Mouse (Mus musculus) lung, embryonic 15.5 days (tissue): ENCODE data around the gene Plekhg6. TPM values are rescaled to one million over a fixed set of nuclear protein-coding genes. Genes with fewer than 3 reads are reported as not detected.

ENCODE experiments used
- ATAC-seq: fragments of 200-750 bp; cut with Nextera tagmentation; 2 replicates; pipeline ENCODE4 v1.8.0; 2017; ENCODE audit warnings: moderate number of reproducible peaks, borderline replicate concordance; ENCODE audit not compliant: low FRiP score, low TSS enrichment; ENCODE audit errors: extremely low read depth
- H3K27ac ChIP-seq: fragments of 300-500 bp; sonication (generic); 2 replicates; pipeline ENCODE4 v1.5.1; 2015; ENCODE audit warnings: moderate library complexity, mild to moderate bottlenecking, inconsistent platforms
- H3K27me3 ChIP-seq: fragments of 300-500 bp; sonication (generic); 2 replicates; pipeline ENCODE4 v1.6.1; 2015; ENCODE audit warnings: inconsistent platforms
- H3K36me3 ChIP-seq: fragments of 300-500 bp; sonication (generic); 2 replicates; pipeline ENCODE4 v1.6.1; 2015; ENCODE audit warnings: inconsistent platforms
- H3K4me1 ChIP-seq: fragments of 300-500 bp; sonication (generic); 2 replicates; pipeline ENCODE4 v1.6.1; 2015; ENCODE audit warnings: inconsistent platforms
- H3K4me2 ChIP-seq: fragments of 300-500 bp; sonication (generic); 2 replicates; pipeline ENCODE4 v1.6.1; 2015; ENCODE audit warnings: inconsistent platforms, mild to moderate bottlenecking, moderate library complexity
- H3K4me3 ChIP-seq: fragments of 300-500 bp; sonication (generic); 2 replicates; pipeline ENCODE4 v1.5.1; 2015; ENCODE audit warnings: mild to moderate bottlenecking, inconsistent platforms
- H3K9ac ChIP-seq: fragments of 300-500 bp; sonication (generic); 2 replicates; pipeline ENCODE4 v1.6.1; 2015; ENCODE audit warnings: inconsistent platforms
- H3K9me3 ChIP-seq: fragments of 300-500 bp; sonication (generic); 2 replicates; pipeline ENCODE4 v1.6.1; 2016; ENCODE audit warnings: inconsistent platforms
- WGBS: fragments of 180-500 bp; shearing (Covaris S2); methylation state at CpG from one replicate; pipeline ENCODE4 v1.1.7; 2015; 5-methylcytosine and 5-hydroxymethylcytosine counted together
- polyA plus RNA-seq: library from polyadenylated mRNA; unstranded; fragments of >200 nt; fragmentation: Nextera tagmentation; extraction: Ambion mirVana; gene quantifications from 2 replicates; pipeline ENCODE4 v1.2.1, GENCODE M21; 2015

Gene Plekhg6
- polyA plus RNA-seq, 1 experiment from 2014 or later: 0.36 TPM

GRCm38 (mm10) chr6:125413326-125413725, 32.7 kb upstream of the Plekhg6 start:
- no peak overlapping the region for H3K9ac ChIP-seq
- 64% methylated on average over 9 of the region's 9 CpGs for WGBS
- ATAC-seq: no peak

GRCm38 (mm10) chr6:125411661-125412060, 31.1 kb upstream of the Plekhg6 start:
- H3K27me3 ChIP-seq: no peaks in the 10 kb centered on the region
- H3K36me3 ChIP-seq: no peaks in the 10 kb centered on the region
- WGBS: 88% methylated on average over 6 of the region's 6 CpGs
- no peak for ATAC-seq
- no peak overlapping the region for H3K4me2 ChIP-seq
- no peak overlapping the region for H3K9ac ChIP-seq
- H3K4me3 ChIP-seq: no peak overlapping the region
- no peaks in the 10 kb centered on the region for H3K9me3 ChIP-seq
- no peaks in the 10 kb centered on the region for H3K4me1 ChIP-seq
- no peak overlapping the region for H3K27ac ChIP-seq

More at GRCm38 (mm10) chr6:125413326-125413725, 32.7 kb upstream of the Plekhg6 start:
- Histone ChIP-seq H3K9me3 (no peaks in the 10 kb centered on the region), H3K4me2 (no peak overlapping the region), H3K4me3 (no peak overlapping the region), H3K27me3 (no peaks in the 10 kb centered on the region), H3K27ac (no peak overlapping the region), H3K4me1 (no peaks in the 10 kb centered on the region), H3K36me3 (no peaks in the 10 kb centered on the region)

GRCm38 (mm10) chr6:125410995-125411547, 30.5 kb upstream of the Plekhg6 start:
- Histone ChIP-seq H3K27ac (no peak overlapping the region), H3K4me1 (no peaks in the 10 kb centered on the region), H3K9ac (no peak overlapping the region), H3K9me3 (no peaks in the 10 kb centered on the region), H3K36me3 (no peaks in the 10 kb centered on the region), H3K4me2 (no peak overlapping the region), H3K27me3 (no peaks in the 10 kb centered on the region), H3K4me3 (no peak overlapping the region)
- WGBS: 49% methylated on average over 8 of the region's 8 CpGs
- ATAC-seq: no peak

GRCm38 (mm10) chr6:125410551-125410950, 30.0 kb upstream of the Plekhg6 start:
- H3K4me2 ChIP-seq: no peak overlapping the region
- WGBS: 60% methylated on average over 11 of the region's 11 CpGs
- no peak for ATAC-seq
- H3K36me3 ChIP-seq: no peaks in the 10 kb centered on the region
- H3K9ac ChIP-seq: no peak overlapping the region
- no peak overlapping the region for H3K27ac ChIP-seq
- no peak overlapping the region for H3K4me3 ChIP-seq
- no peaks in the 10 kb centered on the region for H3K9me3 ChIP-seq
- no peaks in the 10 kb centered on the region for H3K4me1 ChIP-seq
- H3K27me3 ChIP-seq: no peaks in the 10 kb centered on the region

GRCm38 (mm10) chr6:125407657-125408056, 27.1 kb upstream of the Plekhg6 start:
- H3K9ac ChIP-seq: no peak overlapping the region
- no peaks in the 10 kb centered on the region for H3K27me3 ChIP-seq
- no peak for ATAC-seq
- no peaks in the 10 kb centered on the region for H3K4me1 ChIP-seq
- no peaks in the 10 kb centered on the region for H3K9me3 ChIP-seq
- H3K4me2 ChIP-seq: no peak overlapping the region
- H3K4me3 ChIP-seq: no peak overlapping the region
- H3K27ac ChIP-seq: no peak overlapping the region
- H3K36me3 ChIP-seq: no peaks in the 10 kb centered on the region
- 85% methylated on average over 10 of the region's 10 CpGs for WGBS

GRCm38 (mm10) chr6:125407224-125407623, 26.6 kb upstream of the Plekhg6 start:
- Histone ChIP-seq H3K9me3 (no peaks in the 10 kb centered on the region), H3K36me3 (no peaks in the 10 kb centered on the region), H3K4me3 (no peak overlapping the region), H3K27ac (no peak overlapping the region), H3K4me1 (no peaks in the 10 kb centered on the region), H3K4me2 (no peak overlapping the region), H3K27me3 (no peaks in the 10 kb centered on the region), H3K9ac (no peak overlapping the region)
- 72% methylated on average over 7 of the region's 7 CpGs for WGBS
- no peak for ATAC-seq

- no peak; the same call in 1 of the 2 replicates for ATAC-seq
- Histone ChIP-seq H3K4me1 (no peaks in the 10 kb centered on the region), H3K4me2 (no peak overlapping the region), H3K4me3 (no peak overlapping the region), H3K36me3 (no peaks in the 10 kb centered on the region), H3K27ac (no peak overlapping the region), H3K27me3 (no peaks in the 10 kb centered on the region), H3K9me3 (no peaks in the 10 kb centered on the region), H3K9ac (no peak overlapping the region)
- 51% methylated on average over 14 of the region's 14 CpGs for WGBS
Observed at GRCm38 (mm10) chr6:125405461-125406382, 25.1 kb upstream of the Plekhg6 start.

GRCm38 (mm10) chr6:125389853-125390252, 9.3 kb upstream of the Plekhg6 start:
- no peak for ATAC-seq
- H3K9ac ChIP-seq: no peak overlapping the region
- no peaks in the 10 kb centered on the region for H3K9me3 ChIP-seq

GRCm38 (mm10) chr6:125386080-125386479, 5.5 kb upstream of the Plekhg6 start:
- 43% methylated on average over 6 of the region's 6 CpGs for WGBS

More at GRCm38 (mm10) chr6:125389853-125390252, 9.3 kb upstream of the Plekhg6 start:
- Histone ChIP-seq H3K36me3 (no peaks in the 10 kb centered on the region), H3K4me2 (no peak overlapping the region), H3K4me3 (no peak overlapping the region), H3K4me1 (no peaks in the 10 kb centered on the region), H3K27ac (no peak overlapping the region), H3K27me3 (no peaks in the 10 kb centered on the region; the same call in 1 of the 2 replicates)
- 80% methylated on average over 5 of the region's 5 CpGs for WGBS

GRCm38 (mm10) chr6:125385066-125385974, 4.7 kb upstream of the Plekhg6 start:
- Histone ChIP-seq H3K36me3 (no peaks in the 10 kb centered on the region), H3K27me3 (peaks cover 26% of the 10 kb centered on the region), H3K27ac (no peak overlapping the region), H3K4me2 (no peak overlapping the region), H3K9ac (no peak overlapping the region), H3K4me3 (no peak overlapping the region), H3K4me1 (peaks cover 5% of the 10 kb centered on the region; the same call in 1 of the 2 replicates), H3K9me3 (no peaks in the 10 kb centered on the region)
- ATAC-seq: no peak
- 66% methylated on average over 11 of the region's 11 CpGs for WGBS

More at GRCm38 (mm10) chr6:125386080-125386479, 5.5 kb upstream of the Plekhg6 start:
- H3K9me3 ChIP-seq: no peaks in the 10 kb centered on the region
- H3K27me3 ChIP-seq: peaks cover 19% of the 10 kb centered on the region
- no peak overlapping the region for H3K9ac ChIP-seq
- H3K4me1 ChIP-seq: no peaks in the 10 kb centered on the region
- H3K27ac ChIP-seq: no peak overlapping the region
- no peaks in the 10 kb centered on the region for H3K36me3 ChIP-seq
- H3K4me2 ChIP-seq: no peak overlapping the region
- ATAC-seq: no peak
- H3K4me3 ChIP-seq: no peak overlapping the region

- Histone ChIP-seq H3K27me3 (peaks cover 51% of the 10 kb centered on the region), H3K9me3 (no peaks in the 10 kb centered on the region), H3K36me3 (no peaks in the 10 kb centered on the region), H3K27ac (no peak overlapping the region), H3K4me3 (no peak overlapping the region), H3K9ac (no peak overlapping the region), H3K4me1 (peaks cover 31% of the 10 kb centered on the region), H3K4me2 (no peak overlapping the region)
- ATAC-seq: no peak
- WGBS: 72% methylated on average over 2 of the region's 2 CpGs
Observed at GRCm38 (mm10) chr6:125382024-125382423, 1.4 kb upstream of the Plekhg6 start.
